Mouse (Mus musculus): ENCODE results near the gene Dmrtc1b. TPM values are rescaled to one million over a fixed set of nuclear protein-coding genes. Genes with fewer than 3 reads are reported as not detected.
A peak's percentile ranks its signal among the peaks of the same experiment; 100 is the strongest.
"Not testable (repeated sequence)": the region's sequence is repeated elsewhere in the genome, so short reads cannot be mapped to it uniquely, and the experiment has no call there.

The Dmrtc1b gene
- 0.27 TPM in 1 of 2 replicates, not detected in the other for total RNA-seq (2012; rRNA removed)

GRCm38 (mm10) chrX:102707535-102707934, at the start of gene Dmrtc1b, which contains the start of gene Gm9112:
Gene Dmrtc1b, plus strand, starts transcription at chrX:102707865.
Gene Gm9112, minus strand, starts transcription at chrX:102707635.
- H3K4me1 ChIP-seq (ENCODE audit: control insufficient read depth in 2 of 2, insufficient read depth in 2 of 2, low read length in 2 of 2, poor library complexity in 1 of 2); H3K9ac ChIP-seq (ENCODE audit: insufficient read depth, low read depth, low read length, poor library complexity, severe bottlenecking); H3K27ac ChIP-seq (ENCODE audit: insufficient read depth, low read depth, low read length, poor library complexity, severe bottlenecking); H3K9me3 ChIP-seq (ENCODE audit: control insufficient read depth, insufficient read depth, low read depth, low read length); H3K4me3 ChIP-seq (ENCODE audit: insufficient read depth in 1 of 2, low read depth in 1 of 2, low read length in 2 of 2, poor library complexity in 1 of 2, severe bottlenecking in 1 of 2); DNase-seq (ENCODE audit: low read depth, low spot score); in situ Hi-C loops (cut with MboI; ENCODE audit: low sequenced_read_pairs in 2 of 2, unreplicated experiment in 2 of 2); H3K36me3 ChIP-seq (ENCODE audit: control insufficient read depth, insufficient read depth, low read length, poor library complexity, severe bottlenecking): not testable (repeated sequence)

DNA sequence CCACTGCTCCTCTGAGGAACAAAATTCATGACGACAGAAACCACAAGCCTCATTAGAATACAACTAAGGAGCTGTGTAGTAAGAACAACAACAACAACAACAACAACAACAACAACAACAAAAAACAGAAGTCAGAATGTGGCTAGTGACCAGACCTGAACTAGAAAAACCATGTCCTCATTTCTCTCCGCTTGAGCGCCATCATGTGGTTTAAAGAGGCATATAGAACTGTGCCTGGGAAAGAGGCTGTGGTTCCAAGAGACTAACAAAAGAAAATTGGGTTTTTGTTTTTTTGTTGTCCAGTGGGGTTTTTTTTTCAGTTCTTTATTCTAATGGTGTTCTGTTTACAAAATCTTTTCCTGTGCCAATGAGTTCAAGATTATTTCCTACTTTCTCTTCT, 47.0 kb upstream of the Dmrtc1b start:
- DNase-seq (ENCODE audit: low read depth, low spot score) = no peak
- H3K27ac ChIP-seq (ENCODE audit: insufficient read depth, low read depth, low read length, poor library complexity, severe bottlenecking) = no peak overlapping the region
- no peaks in the 10 kb centered on the region for H3K9me3 ChIP-seq (ENCODE audit: control insufficient read depth, insufficient read depth, low read depth, low read length)
- in situ Hi-C loops (cut with MboI; ENCODE audit: low sequenced_read_pairs in 2 of 2, unreplicated experiment in 2 of 2) = no loop called here
- TF ChIP-seq MAFK (IDR thresholded peaks at IDR 0.05; ENCODE audit: insufficient read depth, low read depth, low read length) = no peak
- TF ChIP-seq HCFC1 (IDR thresholded peaks at IDR 0.05; ENCODE audit: borderline replicate concordance, insufficient read depth, low read length) = no peak
- TF ChIP-seq ZNF384 (IDR thresholded peaks at IDR 0.05; ENCODE audit: low read depth, low read length) = no peak
- no peak for TF ChIP-seq ZC3H11A (IDR thresholded peaks at IDR 0.05; ENCODE audit: borderline replicate concordance, low read depth, low read length)
- TF ChIP-seq CHD2 (IDR thresholded peaks at IDR 0.05; ENCODE audit: low read depth, low read length) = no peak
- no peak overlapping the region for H3K9ac ChIP-seq (ENCODE audit: insufficient read depth, low read depth, low read length, poor library complexity, severe bottlenecking)
- no peaks in the 10 kb centered on the region for H3K36me3 ChIP-seq (ENCODE audit: control insufficient read depth, insufficient read depth, low read length, poor library complexity, severe bottlenecking)
- H3K4me3 ChIP-seq (ENCODE audit: insufficient read depth in 1 of 2, low read depth in 1 of 2, low read length in 2 of 2, poor library complexity in 1 of 2, severe bottlenecking in 1 of 2) = no peak overlapping the region
- no peaks in the 10 kb centered on the region for H3K4me1 ChIP-seq (ENCODE audit: control insufficient read depth in 2 of 2, insufficient read depth in 2 of 2, low read length in 2 of 2, poor library complexity in 1 of 2)

DNA sequence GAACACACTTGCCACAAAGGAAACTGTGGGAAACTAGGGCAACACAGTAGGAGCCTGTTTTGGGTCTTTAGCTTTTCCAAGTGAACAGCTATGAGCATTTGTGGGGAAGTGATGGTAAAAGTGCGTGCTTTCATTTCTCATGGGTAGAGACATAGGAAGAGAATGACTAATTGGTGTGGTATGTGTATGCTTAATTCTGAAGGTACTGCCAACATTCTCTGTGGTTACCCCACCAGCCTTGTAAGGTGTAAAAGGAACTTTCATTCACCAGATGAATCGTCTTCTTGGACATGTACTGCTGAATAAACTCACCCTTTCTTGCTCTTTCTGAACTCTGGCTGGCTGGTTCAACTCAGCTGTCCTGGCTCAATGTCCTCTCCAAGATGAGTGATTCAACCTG, 41.0 kb upstream of the Dmrtc1b start:
- in situ Hi-C loops (cut with MboI; ENCODE audit: low sequenced_read_pairs in 2 of 2, unreplicated experiment in 2 of 2) = no loop called here
- Histone ChIP-seq H3K9me3 (ENCODE audit: control insufficient read depth, insufficient read depth, low read depth, low read length) (no peaks in the 10 kb centered on the region), H3K36me3 (ENCODE audit: control insufficient read depth, insufficient read depth, low read length, poor library complexity, severe bottlenecking) (no peaks in the 10 kb centered on the region), H3K4me1 (ENCODE audit: control insufficient read depth in 2 of 2, insufficient read depth in 2 of 2, low read length in 2 of 2, poor library complexity in 1 of 2) (no peaks in the 10 kb centered on the region), H3K27ac (ENCODE audit: insufficient read depth, low read depth, low read length, poor library complexity, severe bottlenecking) (no peak overlapping the region), H3K9ac (ENCODE audit: insufficient read depth, low read depth, low read length, poor library complexity, severe bottlenecking) (no peak overlapping the region), H3K4me3 (ENCODE audit: insufficient read depth in 1 of 2, low read depth in 1 of 2, low read length in 2 of 2, poor library complexity in 1 of 2, severe bottlenecking in 1 of 2) (no peak overlapping the region)
- DNase-seq (ENCODE audit: low read depth, low spot score) = no peak
- no peak for TF ChIP-seq ZNF384 (IDR thresholded peaks at IDR 0.05; ENCODE audit: low read depth, low read length)
- no peak for TF ChIP-seq ZC3H11A (IDR thresholded peaks at IDR 0.05; ENCODE audit: borderline replicate concordance, low read depth, low read length)
- TF ChIP-seq MAFK (IDR thresholded peaks at IDR 0.05; ENCODE audit: insufficient read depth, low read depth, low read length) = no peak
- no peak for TF ChIP-seq CHD2 (IDR thresholded peaks at IDR 0.05; ENCODE audit: low read depth, low read length)
- no peak for TF ChIP-seq HCFC1 (IDR thresholded peaks at IDR 0.05; ENCODE audit: borderline replicate concordance, insufficient read depth, low read length)

GRCm38 (mm10) chrX:102684706-102685105, 23.0 kb upstream of the Dmrtc1b start:
- H3K4me3 ChIP-seq (ENCODE audit: insufficient read depth in 1 of 2, low read depth in 1 of 2, low read length in 2 of 2, poor library complexity in 1 of 2, severe bottlenecking in 1 of 2); H3K4me1 ChIP-seq (ENCODE audit: control insufficient read depth in 2 of 2, insufficient read depth in 2 of 2, low read length in 2 of 2, poor library complexity in 1 of 2); H3K9me3 ChIP-seq (ENCODE audit: control insufficient read depth, insufficient read depth, low read depth, low read length); in situ Hi-C loops (cut with MboI; ENCODE audit: low sequenced_read_pairs in 2 of 2, unreplicated experiment in 2 of 2); H3K36me3 ChIP-seq (ENCODE audit: control insufficient read depth, insufficient read depth, low read length, poor library complexity, severe bottlenecking); H3K9ac ChIP-seq (ENCODE audit: insufficient read depth, low read depth, low read length, poor library complexity, severe bottlenecking); H3K27ac ChIP-seq (ENCODE audit: insufficient read depth, low read depth, low read length, poor library complexity, severe bottlenecking): not testable (repeated sequence)
- DNase-seq (ENCODE audit: low read depth, low spot score) = peak; percentile 1

GRCm38 (mm10) chrX:102686872-102687271, 20.8 kb upstream of the Dmrtc1b start, which contains the start of gene Gm3880:
Gene Gm3880, minus strand, starts transcription at chrX:102686972.
- H3K9ac ChIP-seq (ENCODE audit: insufficient read depth, low read depth, low read length, poor library complexity, severe bottlenecking); H3K9me3 ChIP-seq (ENCODE audit: control insufficient read depth, insufficient read depth, low read depth, low read length); H3K36me3 ChIP-seq (ENCODE audit: control insufficient read depth, insufficient read depth, low read length, poor library complexity, severe bottlenecking); H3K4me1 ChIP-seq (ENCODE audit: control insufficient read depth in 2 of 2, insufficient read depth in 2 of 2, low read length in 2 of 2, poor library complexity in 1 of 2); DNase-seq (ENCODE audit: low read depth, low spot score); in situ Hi-C loops (cut with MboI; ENCODE audit: low sequenced_read_pairs in 2 of 2, unreplicated experiment in 2 of 2); H3K4me3 ChIP-seq (ENCODE audit: insufficient read depth in 1 of 2, low read depth in 1 of 2, low read length in 2 of 2, poor library complexity in 1 of 2, severe bottlenecking in 1 of 2); H3K27ac ChIP-seq (ENCODE audit: insufficient read depth, low read depth, low read length, poor library complexity, severe bottlenecking): not testable (repeated sequence)

DNA sequence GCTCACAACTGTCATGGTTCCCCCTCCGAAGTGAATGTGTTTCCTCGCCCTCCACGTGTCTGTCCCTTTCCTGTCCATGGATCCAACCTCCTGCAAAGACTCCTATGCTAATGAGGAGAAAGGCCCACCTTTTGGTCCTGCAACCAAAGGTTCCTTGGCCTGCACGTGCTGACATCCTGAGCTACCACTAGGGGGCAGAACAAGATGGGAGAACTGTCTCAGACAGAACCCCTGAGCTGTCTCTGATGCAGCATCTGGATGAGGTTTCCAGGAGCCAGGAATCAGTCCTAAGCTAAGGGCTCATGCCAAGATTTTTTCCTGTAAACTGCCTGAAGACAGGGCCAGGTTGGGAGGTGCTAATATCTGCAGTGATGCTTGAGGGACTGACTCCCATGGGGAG, 18.4 kb upstream of the Dmrtc1b start:
- in situ Hi-C loops (cut with MboI; ENCODE audit: low sequenced_read_pairs in 2 of 2, unreplicated experiment in 2 of 2); H3K36me3 ChIP-seq (ENCODE audit: control insufficient read depth, insufficient read depth, low read length, poor library complexity, severe bottlenecking); H3K27ac ChIP-seq (ENCODE audit: insufficient read depth, low read depth, low read length, poor library complexity, severe bottlenecking); H3K9me3 ChIP-seq (ENCODE audit: control insufficient read depth, insufficient read depth, low read depth, low read length); H3K4me1 ChIP-seq (ENCODE audit: control insufficient read depth in 2 of 2, insufficient read depth in 2 of 2, low read length in 2 of 2, poor library complexity in 1 of 2); H3K4me3 ChIP-seq (ENCODE audit: insufficient read depth in 1 of 2, low read depth in 1 of 2, low read length in 2 of 2, poor library complexity in 1 of 2, severe bottlenecking in 1 of 2); H3K9ac ChIP-seq (ENCODE audit: insufficient read depth, low read depth, low read length, poor library complexity, severe bottlenecking): not testable (repeated sequence)
- DNase-seq (ENCODE audit: low read depth, low spot score) = peak; percentile 11

DNA sequence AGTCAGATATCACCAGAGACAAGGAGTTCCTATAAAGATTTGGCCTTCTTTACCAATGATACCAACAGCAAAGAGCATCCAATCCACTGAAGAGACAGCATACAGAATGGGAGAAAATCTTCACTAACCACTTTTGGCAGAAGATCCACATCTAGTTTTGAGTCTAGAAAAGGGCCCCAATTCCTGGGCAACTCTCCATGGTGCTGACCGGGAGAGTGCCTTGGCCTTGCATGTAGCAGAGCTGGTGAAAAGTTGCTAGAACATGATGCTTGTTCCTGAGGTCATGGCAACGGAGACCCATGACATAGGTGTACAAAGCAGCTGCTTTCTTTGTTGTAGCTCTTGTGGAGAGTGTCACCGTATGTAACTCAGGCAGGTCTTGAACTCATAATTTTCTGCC, 7.0 kb upstream of the Dmrtc1b start:
- H3K27ac ChIP-seq (ENCODE audit: insufficient read depth, low read depth, low read length, poor library complexity, severe bottlenecking); in situ Hi-C loops (cut with MboI; ENCODE audit: low sequenced_read_pairs in 2 of 2, unreplicated experiment in 2 of 2); H3K9me3 ChIP-seq (ENCODE audit: control insufficient read depth, insufficient read depth, low read depth, low read length): not testable (repeated sequence)

More for the DNA sequence above, 7.0 kb upstream of the Dmrtc1b start:
- H3K36me3 ChIP-seq (ENCODE audit: control insufficient read depth, insufficient read depth, low read length, poor library complexity, severe bottlenecking); H3K9ac ChIP-seq (ENCODE audit: insufficient read depth, low read depth, low read length, poor library complexity, severe bottlenecking); H3K4me1 ChIP-seq (ENCODE audit: control insufficient read depth in 2 of 2, insufficient read depth in 2 of 2, low read length in 2 of 2, poor library complexity in 1 of 2); H3K4me3 ChIP-seq (ENCODE audit: insufficient read depth in 1 of 2, low read depth in 1 of 2, low read length in 2 of 2, poor library complexity in 1 of 2, severe bottlenecking in 1 of 2); DNase-seq (ENCODE audit: low read depth, low spot score): not testable (repeated sequence)

Measured in ES-E14 (cell line).